Mouse (Mus musculus): ENCODE results near the gene Pbrm1.

DNA sequence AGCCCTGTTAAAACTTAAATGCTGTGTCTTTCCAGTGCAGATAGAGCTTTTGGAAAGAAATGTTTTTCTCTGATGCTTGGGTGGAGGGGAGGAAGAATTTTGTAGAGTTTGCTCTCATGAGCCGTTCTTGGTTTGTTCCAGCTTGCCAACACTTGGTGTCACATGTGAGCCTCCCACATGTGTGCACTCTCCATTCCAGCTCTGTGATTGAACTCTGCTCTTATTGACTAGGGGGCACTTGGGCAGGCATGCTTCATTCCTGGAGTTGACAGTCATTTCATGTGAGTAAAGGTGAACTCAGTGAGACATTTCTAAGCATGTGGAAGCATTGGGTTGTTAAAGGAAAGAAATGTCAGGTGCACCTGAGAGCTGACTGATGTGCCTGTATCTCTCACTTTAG, 3.6 kb downstream of the Pbrm1 start:
- TF ChIP-seq POLR2A (IDR thresholded peaks at IDR 0.05; ENCODE audit: borderline replicate concordance, extremely low read depth, insufficient read depth, insufficient read length, poor library complexity, severe bottlenecking) (no peak), CTCF (IDR thresholded peaks at IDR 0.05; ENCODE audit: borderline replicate concordance, extremely low read depth, insufficient read depth, insufficient read length) (no peak)

Measured in brain, embryonic 14.5 days (tissue).